ENCODE assay signal across 22 mouse cellular contexts in the genomic region with DNA sequence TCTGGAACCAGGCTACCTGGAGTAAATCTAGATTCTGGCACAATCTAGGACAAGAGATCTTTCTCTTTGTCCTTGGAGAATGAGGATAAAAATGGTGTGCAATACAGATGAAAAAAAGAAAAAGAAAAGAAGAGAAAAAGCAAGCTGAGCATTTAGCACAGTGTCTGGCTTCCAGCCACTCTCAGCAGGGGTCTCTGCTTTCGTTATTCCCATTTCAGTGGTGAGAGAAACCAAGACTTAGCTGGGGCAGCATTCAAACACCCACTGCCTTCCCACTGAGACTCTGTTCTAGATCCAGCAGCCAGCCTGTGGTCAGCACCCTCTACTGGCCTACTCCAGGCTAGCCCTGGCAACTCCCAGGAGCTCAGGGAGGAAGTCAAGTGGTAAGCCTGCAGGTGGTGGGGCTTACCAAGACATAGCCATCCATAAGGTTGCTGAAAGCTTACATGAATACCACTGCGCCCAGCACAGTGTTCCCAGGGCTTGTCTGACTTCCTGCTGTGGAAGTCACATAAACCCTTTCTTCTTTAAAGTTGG. TPM values are rescaled to one million over a fixed set of nuclear protein-coding genes. Genes with fewer than 3 reads are reported as not detected.
DNase-seq lines count a peak whose midpoint lies in the region; TF ChIP-seq lines count a peak whose summit lies in the region.
"Had no signal": no experiment of that assay in that cellular context is flagged by ENCODE, and none has a peak within 500 bp of the region (broad histone marks: within the 10 kb centered on the region; RNA-seq: fewer than 3 reads in every experiment).

No protein-coding gene starts in this region.

- H3K9ac ChIP-seq in MEL (ENCODE audit: control insufficient read depth, low read depth, low read length, poor library complexity, severe bottlenecking): no peak overlapping the region
- H3K9ac ChIP-seq: embryonic facial prominence, embryonic 13.5 days; heart, embryonic 12.5 days; hindbrain, embryonic 13.5 days; limb, embryonic 13.5 days had no signal

- H3K4me3 ChIP-seq in layer of hippocampus, adult 2 months: no peak overlapping the region
- H3K4me3 ChIP-seq in MEL (ENCODE audit: control insufficient read depth in 1 of 2, insufficient read depth in 1 of 2, low read depth in 2 of 2, low read length in 2 of 2): no peak overlapping the region
- no peak overlapping the region for H3K4me3 ChIP-seq in brown adipose tissue, adult 24 weeks (ENCODE audit: insufficient read depth, low read depth, low read length)
- H3K4me3 ChIP-seq: embryonic facial prominence, embryonic 13.5 days; heart, embryonic 12.5 days; hindbrain, embryonic 13.5 days; limb, embryonic 13.5 days; megakaryocyte, embryonic 14.5 days had no signal

- no peaks in the 10 kb centered on the region for H3K4me1 ChIP-seq in MEL (ENCODE audit: control insufficient read depth in 1 of 2, insufficient read depth in 2 of 2, low read length in 2 of 2)
- peaks cover 6% of the 10 kb centered on the region for H3K4me1 ChIP-seq in brown adipose tissue, adult 24 weeks (ENCODE audit: control insufficient read depth, insufficient read depth, insufficient read length, low read length)
- H3K4me1 ChIP-seq: embryonic facial prominence, embryonic 13.5 days; heart, embryonic 12.5 days; hindbrain, embryonic 13.5 days; limb, embryonic 13.5 days; megakaryocyte, embryonic 14.5 days had no signal

- H3K27me3 ChIP-seq in MEL (ENCODE audit: control insufficient read depth in 1 of 2, insufficient read depth in 2 of 2, low read length in 2 of 2): no peaks in the 10 kb centered on the region; a peak in 2 of 4 replicates
- H3K27me3 ChIP-seq: embryonic facial prominence, embryonic 13.5 days; heart, embryonic 12.5 days; hindbrain, embryonic 13.5 days; limb, embryonic 13.5 days; Patski had no signal

- TF ChIP-seq RAD21 in MEL (IDR thresholded peaks at IDR 0.05; ENCODE audit: low read depth, low read length): no peak

- no peaks in the 10 kb centered on the region for H3K79me2 ChIP-seq in MEL (ENCODE audit: control insufficient read depth, insufficient read depth, low read length, poor library complexity)

- no peaks in the 10 kb centered on the region for H3K9me3 ChIP-seq in MEL (replicated peaks; ENCODE audit: insufficient read depth, low read length)
- H3K9me3 ChIP-seq: embryonic facial prominence, embryonic 13.5 days; heart, embryonic 12.5 days; hindbrain, embryonic 13.5 days; limb, embryonic 13.5 days; megakaryocyte, embryonic 14.5 days had no signal

- H3K36me3 ChIP-seq in MEL (ENCODE audit: control insufficient read depth in 1 of 2, insufficient read depth in 2 of 2, low read length in 2 of 2): no peaks in the 10 kb centered on the region

- TF ChIP-seq EP300 in MEL (IDR thresholded peaks at IDR 0.05; ENCODE audit: low read depth in 1 of 2, low read length in 2 of 2): no peak

- no peak for TF ChIP-seq POLR2A in MEL (IDR thresholded peaks at IDR 0.05; ENCODE audit: control insufficient read depth in 1 of 2, insufficient read depth in 1 of 2, low read depth in 1 of 2, low read length in 2 of 2, poor library complexity in 1 of 2)

- peak; percentile 20 to 30 for DNase-seq in cerebellum, postnatal 36 days
- DNase-seq in cerebellum, postnatal 4 days (ENCODE audit: low spot score in 2 of 2): no peak
- no peak for DNase-seq in layer of hippocampus, adult 2 months (ENCODE audit: low spot score in 2 of 2)
- DNase-seq in layer of hippocampus, adult 11-12 months (ENCODE audit: low spot score): no peak
- DNase-seq in MEL (ENCODE audit: low read depth, low spot score): no peak
- no peak for DNase-seq in adrenal gland, postnatal 10 days
- DNase-seq: adrenal gland, postnatal 14 days; gastrocnemius, postnatal 36 days; heart, postnatal 14 days; kidney, postnatal 4 days; lung, adult 2 months; midbrain, embryonic 14.5 days; right cerebral cortex, postnatal 25 days; thymus, adult 18-20 months had no signal

- peak; percentile 28 for TF ChIP-seq CTCF in layer of hippocampus, adult 2 months (conservative IDR thresholded peaks at IDR 0.05)
- TF ChIP-seq CTCF in MEL (IDR thresholded peaks at IDR 0.05 in 2 of 3, conservative IDR thresholded peaks at IDR 0.05 in 1 of 3; ENCODE audit: control insufficient read depth in 1 of 3, insufficient read depth in 1 of 3, low read depth in 2 of 3, low read length in 3 of 3, poor library complexity in 1 of 3, severe bottlenecking in 1 of 3): peak in 2 of 3 experiments; percentile 20 to 27; a peak in 2 of 6 replicates

- no peak overlapping the region for H3K27ac ChIP-seq in layer of hippocampus, adult 2 months
- no peak overlapping the region for H3K27ac ChIP-seq in MEL (ENCODE audit: control insufficient read depth, low read depth, low read length)
- peak overlapping the region; percentile 8; the same call in 1 of the 2 replicates for H3K27ac ChIP-seq in brown adipose tissue, adult 24 weeks (replicated peaks; ENCODE audit: low read depth, low read length)
- H3K27ac ChIP-seq: embryonic facial prominence, embryonic 13.5 days; hindbrain, embryonic 13.5 days; limb, embryonic 13.5 days had no signal

TF ChIP-seq in MEL, 35 proteins besides CTCF, POLR2A, EP300 and RAD21:
- no peak for TF ChIP-seq TAL1 (IDR thresholded peaks at IDR 0.05; ENCODE audit: low read length)
- TF ChIP-seq TCF12 (IDR thresholded peaks at IDR 0.05; ENCODE audit: low read depth, low read length): no peak
- no peak for TF ChIP-seq NRF1 (IDR thresholded peaks at IDR 0.05; ENCODE audit: insufficient read depth, low read depth, low read length, poor library complexity, severe bottlenecking)
- TF ChIP-seq ETS1 (IDR thresholded peaks at IDR 0.05; ENCODE audit: low read depth, low read length): no peak
- no peak for TF ChIP-seq CHD1 (IDR thresholded peaks at IDR 0.05; ENCODE audit: low read depth, low read length)
- no peak for TF ChIP-seq RCOR1 (IDR thresholded peaks at IDR 0.05; ENCODE audit: low read depth, low read length)
- no peak for TF ChIP-seq GATA1 (IDR thresholded peaks at IDR 0.05; ENCODE audit: low read depth, low read length)
- TF ChIP-seq ZKSCAN1 (IDR thresholded peaks at IDR 0.05; ENCODE audit: low read depth, low read length): no peak
- no peak for TF ChIP-seq GABPA (IDR thresholded peaks at IDR 0.05; ENCODE audit: low read depth, low read length)
- no peak for TF ChIP-seq JUND (IDR thresholded peaks at IDR 0.05; ENCODE audit: low read depth, low read length)
- TF ChIP-seq ELF1 (IDR thresholded peaks at IDR 0.05; ENCODE audit: low read depth, low read length): no peak
- no peak for TF ChIP-seq TBP (IDR thresholded peaks at IDR 0.05; ENCODE audit: low read depth, low read length)
- TF ChIP-seq ZNF384 (IDR thresholded peaks at IDR 0.05; ENCODE audit: low read depth, low read length): no peak
- no peak for TF ChIP-seq MAX (IDR thresholded peaks at IDR 0.05; ENCODE audit: low read length)
- no peak for TF ChIP-seq MAFK (IDR thresholded peaks at IDR 0.05; ENCODE audit: borderline replicate concordance, low read depth, low read length)
- no peak for TF ChIP-seq MYB (IDR thresholded peaks at IDR 0.05; ENCODE audit: low read depth, low read length)
- TF ChIP-seq KAT2A (conservative IDR thresholded peaks at IDR 0.05; ENCODE audit: low read depth, low read length): no peak
- TF ChIP-seq CHD2 (IDR thresholded peaks at IDR 0.05; ENCODE audit: low read length): no peak
- TF ChIP-seq POLR2AphosphoS2 (IDR thresholded peaks at IDR 0.05; ENCODE audit: low read length): no peak

RNA-seq across cellular contexts. Expression of a gene that starts 6.6 kb away (rescaled TPM):
- total RNA-seq in layer of hippocampus, adult 2 months (2021): 10 to 100 TPM; 13.4 TPM
- not detected in 2 replicates for total RNA-seq in MEL (2012; rRNA removed)
- not detected for polyA plus RNA-seq in MEL (2012; ENCODE audit: insufficient read depth in 1 of 2, insufficient read length in 2 of 2, low read depth in 1 of 2, low replicate concordance in 2 of 2, missing spikeins in 1 of 2)
- polyA plus RNA-seq in brown adipose tissue, adult 24 weeks (2012; ENCODE audit: insufficient read depth, insufficient read length, missing spikeins): 9.3 and 16.1 TPM in 2 replicates
- 10 to 100 TPM; 16.3 to 22.7 TPM for total RNA-seq in adrenal gland, postnatal 10 days (2021)
- polyA plus RNA-seq: activated CD4-positive, CD25-positive, alpha-beta regulatory T cell, adult 4 months had no signal

RNA-seq across cellular contexts. Expression of a gene that starts 8.1 kb away (rescaled TPM):
- 10 to 100 TPM; 47.4 to 49.8 TPM for total RNA-seq in layer of hippocampus, adult 2 months (2021)
- total RNA-seq in MEL (2012; rRNA removed): 8.3 and 8.6 TPM in 2 replicates
- polyA plus RNA-seq in MEL (2012; ENCODE audit: insufficient read depth in 1 of 2, insufficient read length in 2 of 2, low read depth in 1 of 2, low replicate concordance in 2 of 2, missing spikeins in 1 of 2): 10 to 100 TPM; 18.2 to 91.2 TPM
- 9.4 and 15.4 TPM in 2 replicates for polyA plus RNA-seq in brown adipose tissue, adult 24 weeks (2012; ENCODE audit: insufficient read depth, insufficient read length, missing spikeins)
- 10 to 100 TPM; 23.4 to 26.2 TPM for total RNA-seq in adrenal gland, postnatal 10 days (2021)

Comparison
In these comparisons a context has a peak if more than half of its experiments do, and no peak if none do; other contexts are left out.
1. DNase-seq: peak in cerebellum, postnatal 36 days (2 of 2); none in cerebellum, postnatal 4 days (0 of 2), layer of hippocampus, adult 2 months (0 of 2), layer of hippocampus, adult 11-12 months (single experiment), MEL (single experiment) and adrenal gland, postnatal 10 days (single experiment).
2. RNA of a gene that starts 6.6 kb away (total RNA-seq): 16.3 to 22.7 TPM in adrenal gland, postnatal 10 days and 13.4 TPM in layer of hippocampus, adult 2 months; not detected in MEL; every median in the first group is over 10 times any median in the second.